Mouse (Mus musculus): ENCODE measurements around the gene Atad5.
A peak's percentile ranks its signal among the peaks of the same experiment; 100 is the strongest.

Gene Atad5

GRCm38 (mm10) chr11:80080826-80081728, 8.1 kb upstream of the Atad5 start, which contains the start of gene Crlf3:
Gene Crlf3 (minus strand): TSS chr11:80080991.
- peak; percentile 79 to 89 for DNase-seq (ENCODE audit: low read depth in 1 of 2, low spot score in 2 of 2)

- no peak for DNase-seq (ENCODE audit: low read depth in 1 of 2, low spot score in 2 of 2)
These were observed 7.3 kb upstream of the Atad5 start for GRCm38 (mm10) chr11:80081786-80082319.

- peak in 1 of 2 experiments; percentile 33 for DNase-seq (ENCODE audit: low read depth in 1 of 2, low spot score in 2 of 2)
These were observed 3.7 kb upstream of the Atad5 start for GRCm38 (mm10) chr11:80085356-80086055.

- DNase-seq (ENCODE audit: low read depth in 1 of 2, low spot score in 2 of 2) = peak; percentile 64 to 88
These were observed 2.4 kb upstream of the Atad5 start for GRCm38 (mm10) chr11:80086844-80087243.

GRCm38 (mm10) chr11:80089817-80090214, 616 bp downstream of the Atad5 start:
- DNase-seq (ENCODE audit: low read depth in 1 of 2, low spot score in 2 of 2) = no peak

- no peak for DNase-seq (ENCODE audit: low read depth in 1 of 2, low spot score in 2 of 2)
These were observed 1.5 kb downstream of the Atad5 start for GRCm38 (mm10) chr11:80090555-80091164.

GRCm38 (mm10) chr11:80098444-80099056, 9.3 kb downstream of the Atad5 start:
- no peak for DNase-seq (ENCODE audit: low read depth in 1 of 2, low spot score in 2 of 2)

GRCm38 (mm10) chr11:80101298-80101697, 12.1 kb downstream of the Atad5 start:
- no peak for DNase-seq (ENCODE audit: low read depth in 1 of 2, low spot score in 2 of 2)

GRCm38 (mm10) chr11:80104407-80104806, 15.2 kb downstream of the Atad5 start:
- DNase-seq (ENCODE audit: low read depth in 1 of 2, low spot score in 2 of 2) = no peak

- DNase-seq (ENCODE audit: low read depth in 1 of 2, low spot score in 2 of 2) = no peak
These were observed 27.2 kb downstream of the Atad5 start for GRCm38 (mm10) chr11:80116411-80116810.

- DNase-seq (ENCODE audit: low read depth in 1 of 2, low spot score in 2 of 2) = no peak
These were observed 42.9 kb downstream of the Atad5 start for GRCm38 (mm10) chr11:80132050-80132449.

- no peak for DNase-seq (ENCODE audit: low read depth in 1 of 2, low spot score in 2 of 2)
These were observed 45.5 kb downstream of the Atad5 start for GRCm38 (mm10) chr11:80134744-80135143.

GRCm38 (mm10) chr11:80135954-80136683, 46.9 kb downstream of the Atad5 start:
- no peak for DNase-seq (ENCODE audit: low read depth in 1 of 2, low spot score in 2 of 2)

- DNase-seq (ENCODE audit: low read depth in 1 of 2, low spot score in 2 of 2) = no peak
These were observed 47.6 kb downstream of the Atad5 start for GRCm38 (mm10) chr11:80136786-80137185.

- no peak for DNase-seq (ENCODE audit: low read depth in 1 of 2, low spot score in 2 of 2)
These were observed 48.6 kb downstream of the Atad5 start for GRCm38 (mm10) chr11:80137773-80138172.

- DNase-seq (ENCODE audit: low read depth in 1 of 2, low spot score in 2 of 2) = peak; percentile 75
These were observed 52.8 kb downstream of the Atad5 start, which contains the start of gene Tefm for GRCm38 (mm10) chr11:80141825-80142521. Gene Tefm (minus strand): TSS chr11:80142175.

GRCm38 (mm10) chr11:80142872-80143271, 53.7 kb downstream of the Atad5 start:
- DNase-seq (ENCODE audit: low read depth in 1 of 2, low spot score in 2 of 2) = no peak

GRCm38 (mm10) chr11:80145787-80146275, 56.6 kb downstream of the Atad5 start:
- DNase-seq (ENCODE audit: low read depth in 1 of 2, low spot score in 2 of 2) = peak in 1 of 2 experiments; percentile 66

- no peak for DNase-seq (ENCODE audit: low read depth in 1 of 2, low spot score in 2 of 2)
These were observed 58.5 kb downstream of the Atad5 start for GRCm38 (mm10) chr11:80147748-80148147.
